Mouse (Mus musculus) stomach, embryonic 16.5 days (tissue): ENCODE measurements at regions not wholly inside any gene's neighbourhood (a gene's known extent, or its start where the extent isn't known, plus 50 kb on each side); places are given as distances from the start of the nearest gene placed in this dataset.

Source experiments
- ATAC-seq: fragments of 200-750 bp; cut with Nextera tagmentation; 2 replicates; pipeline ENCODE4 v1.8.0; 2017; ENCODE audit warnings: moderate number of reproducible peaks, moderate TSS enrichment; ENCODE audit not compliant: insufficient read depth, low FRiP score
- H3K27ac ChIP-seq: fragments of 300-500 bp; sonication (generic); 2 replicates; pipeline ENCODE4 v1.5.1; 2014; ENCODE audit warnings: low read length
- H3K27me3 ChIP-seq: fragments of 300-500 bp; sonication (generic); 2 replicates; pipeline ENCODE4 v1.6.1; 2014; ENCODE audit warnings: low read length, control low read depth, mixed read lengths; ENCODE audit not compliant: control insufficient read depth, insufficient read depth
- H3K36me3 ChIP-seq: fragments of 300-500 bp; sonication (generic); 2 replicates; pipeline ENCODE4 v1.6.1; 2014; ENCODE audit warnings: low read length; ENCODE audit not compliant: control insufficient read depth, insufficient read depth
- H3K4me1 ChIP-seq: fragments of 300-500 bp; sonication (generic); 2 replicates; pipeline ENCODE4 v1.6.1; 2014; ENCODE audit warnings: low read length, control low read depth, mixed read lengths; ENCODE audit not compliant: control insufficient read depth, insufficient read depth
- H3K4me2 ChIP-seq: fragments of 300-500 bp; sonication (generic); 2 replicates; pipeline ENCODE4 v1.6.1; 2014; ENCODE audit warnings: low read depth, low read length, mixed read lengths
- H3K4me3 ChIP-seq: fragments of 300-500 bp; sonication (generic); replicated peaks from 2 replicates; pipeline ENCODE4 v1.5.1; 2014; ENCODE audit warnings: mild to moderate bottlenecking, low read length
- H3K9ac ChIP-seq: fragments of 300-500 bp; sonication (generic); 2 replicates; pipeline ENCODE4 v1.6.1; 2014; ENCODE audit warnings: low read length
- H3K9me3 ChIP-seq: fragments of 300-500 bp; sonication (generic); replicated peaks from 2 replicates; pipeline ENCODE4 v1.6.1; 2016; ENCODE audit warnings: low read length, control low read depth; ENCODE audit not compliant: control insufficient read depth
- WGBS: fragments of 180-500 bp; shearing (Covaris S2); extraction: QIAGEN DNeasy Blood & Tissue Kit; methylation state at CpG from one replicate; pipeline ENCODE4 v1.1.7; 2014; 5-methylcytosine and 5-hydroxymethylcytosine counted together

GRCm38 (mm10) chr4:153189485-153189884 is 293.1 kb downstream of the Ajap1 start:
- no peak for ATAC-seq
- H3K27ac ChIP-seq: no peak overlapping the region
- H3K4me1 ChIP-seq: no peaks in the 10 kb centered on the region
- H3K9me3 ChIP-seq: no peaks in the 10 kb centered on the region
- no peaks in the 10 kb centered on the region for H3K27me3 ChIP-seq
- no peaks in the 10 kb centered on the region for H3K36me3 ChIP-seq
- H3K4me3 ChIP-seq: no peak overlapping the region
- no peak overlapping the region for H3K9ac ChIP-seq
- no peak overlapping the region for H3K4me2 ChIP-seq
- 4% methylated on average over 8 of the region's 8 CpGs for WGBS

GRCm38 (mm10) chr4:153188504-153189031 is 294.0 kb downstream of the Ajap1 start:
- Histone ChIP-seq H3K36me3 (no peaks in the 10 kb centered on the region), H3K4me1 (no peaks in the 10 kb centered on the region), H3K9me3 (no peaks in the 10 kb centered on the region), H3K27me3 (no peaks in the 10 kb centered on the region), H3K9ac (no peak overlapping the region), H3K4me3 (no peak overlapping the region), H3K4me2 (no peak overlapping the region), H3K27ac (no peak overlapping the region)
- WGBS: under 1% methylated on average over 17 of the region's 17 CpGs
- ATAC-seq: no peak

GRCm38 (mm10) chr4:153187959-153188503 is 294.6 kb downstream of the Ajap1 start:
- Histone ChIP-seq H3K4me2 (no peak overlapping the region), H3K36me3 (no peaks in the 10 kb centered on the region), H3K9me3 (no peaks in the 10 kb centered on the region), H3K4me3 (no peak overlapping the region), H3K9ac (no peak overlapping the region), H3K27ac (no peak overlapping the region), H3K4me1 (no peaks in the 10 kb centered on the region), H3K27me3 (no peaks in the 10 kb centered on the region)
- WGBS: 2% methylated on average over 6 of the region's 6 CpGs
- no peak for ATAC-seq

- Histone ChIP-seq H3K9me3 (no peaks in the 10 kb centered on the region), H3K36me3 (no peaks in the 10 kb centered on the region), H3K4me2 (no peak overlapping the region), H3K9ac (no peak overlapping the region), H3K27me3 (no peaks in the 10 kb centered on the region), H3K27ac (no peak overlapping the region), H3K4me3 (no peak overlapping the region), H3K4me1 (no peaks in the 10 kb centered on the region)
- WGBS: 84% methylated on average over 9 of the region's 9 CpGs
- no peak for ATAC-seq
Measured at GRCm38 (mm10) chr4:153177496-153177895, 305.1 kb downstream of the Ajap1 start.

GRCm38 (mm10) chr4:153175660-153176059 is 307.0 kb downstream of the Ajap1 start:
- Histone ChIP-seq H3K9me3 (no peaks in the 10 kb centered on the region), H3K4me2 (no peak overlapping the region), H3K27ac (no peak overlapping the region), H3K4me3 (no peak overlapping the region), H3K27me3 (no peaks in the 10 kb centered on the region), H3K4me1 (no peaks in the 10 kb centered on the region), H3K36me3 (no peaks in the 10 kb centered on the region), H3K9ac (no peak overlapping the region)
- ATAC-seq: no peak
- 7% methylated on average over 12 of the region's 12 CpGs for WGBS

DNA sequence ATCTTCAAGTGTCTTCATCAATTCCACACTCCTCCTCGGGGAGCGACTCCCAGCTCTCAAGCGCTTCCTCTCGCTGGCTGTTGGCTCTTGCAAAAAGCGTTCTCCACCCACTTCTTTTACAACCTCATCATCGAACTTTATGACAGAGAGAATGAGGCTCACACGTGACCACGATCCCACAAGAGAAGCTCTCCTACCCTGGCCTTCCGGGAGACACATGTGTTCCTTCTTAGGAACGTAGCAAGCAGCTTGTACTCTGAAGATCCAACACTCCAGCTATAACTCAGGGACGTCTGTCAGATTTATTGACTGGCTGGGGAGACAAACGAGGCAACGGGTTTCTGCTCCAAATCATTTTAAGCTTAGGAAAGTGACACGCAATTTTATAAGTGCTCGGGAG is 307.5 kb downstream of the Ajap1 start:
- H3K4me2 ChIP-seq: no peak overlapping the region
- WGBS: 78% methylated on average over 15 of the region's 15 CpGs
- no peak overlapping the region for H3K9ac ChIP-seq
- H3K9me3 ChIP-seq: no peaks in the 10 kb centered on the region
- no peaks in the 10 kb centered on the region for H3K27me3 ChIP-seq
- H3K4me1 ChIP-seq: no peaks in the 10 kb centered on the region
- H3K27ac ChIP-seq: no peak overlapping the region
- no peak for ATAC-seq
- no peak overlapping the region for H3K4me3 ChIP-seq
- H3K36me3 ChIP-seq: no peaks in the 10 kb centered on the region

GRCm38 (mm10) chr4:153169991-153170390 is 312.6 kb downstream of the Ajap1 start:
- Histone ChIP-seq H3K9ac (no peak overlapping the region), H3K4me3 (no peak overlapping the region), H3K9me3 (0 out of 2 replicates have a peak, but pooled peaks cover 3% of the 10 kb centered on the region), H3K27me3 (no peaks in the 10 kb centered on the region), H3K27ac (no peak overlapping the region), H3K4me2 (no peak overlapping the region), H3K36me3 (no peaks in the 10 kb centered on the region), H3K4me1 (no peaks in the 10 kb centered on the region)
- no peak for ATAC-seq
- 39% methylated on average over 9 of the region's 9 CpGs for WGBS

- no peaks in the 10 kb centered on the region for H3K27me3 ChIP-seq
- no peak overlapping the region for H3K4me2 ChIP-seq
- no peak overlapping the region for H3K4me3 ChIP-seq
- WGBS: 87% methylated on average over 10 of the region's 10 CpGs
- no peaks in the 10 kb centered on the region for H3K4me1 ChIP-seq
- no peak overlapping the region for H3K27ac ChIP-seq
- ATAC-seq: no peak
- H3K9ac ChIP-seq: no peak overlapping the region
- H3K36me3 ChIP-seq: no peaks in the 10 kb centered on the region
- 0 out of 2 replicates have a peak, but pooled peaks cover 6% of the 10 kb centered on the region for H3K9me3 ChIP-seq
Measured at GRCm38 (mm10) chr4:153164810-153165209, 317.8 kb downstream of the Ajap1 start.

DNA sequence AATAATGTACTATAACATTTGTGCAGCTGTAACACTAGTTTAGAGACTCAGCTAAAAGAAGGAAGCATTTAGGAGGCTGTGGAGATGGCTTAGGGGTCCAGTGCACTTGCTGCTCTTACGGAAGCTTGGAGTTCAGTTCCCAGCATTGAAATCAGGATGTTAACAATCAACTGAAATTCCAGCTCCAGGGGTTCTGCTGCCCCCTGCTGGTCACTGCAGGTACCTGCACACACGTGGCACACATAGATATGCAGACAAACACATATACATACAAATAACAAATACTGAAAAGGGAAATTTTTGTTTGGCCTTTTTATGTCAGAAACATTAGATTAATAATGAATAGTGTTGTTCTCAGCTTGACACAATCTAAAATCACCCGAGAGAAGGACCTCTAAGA is 322.5 kb downstream of the Ajap1 start:
- 91% methylated on average over 3 of the region's 3 CpGs for WGBS
- H3K36me3 ChIP-seq: no peaks in the 10 kb centered on the region

More for the DNA sequence above, 322.5 kb downstream of the Ajap1 start:
- no peak overlapping the region for H3K4me2 ChIP-seq
- no peak overlapping the region for H3K4me3 ChIP-seq
- 0 out of 2 replicates have a peak, but pooled peaks cover 3% of the 10 kb centered on the region for H3K9me3 ChIP-seq
- no peaks in the 10 kb centered on the region for H3K27me3 ChIP-seq
- no peak for ATAC-seq
- H3K4me1 ChIP-seq: no peaks in the 10 kb centered on the region
- H3K27ac ChIP-seq: no peak overlapping the region
- H3K9ac ChIP-seq: no peak overlapping the region
